Mouse (Mus musculus) hindbrain, embryonic 14.5 days (tissue): ENCODE results near the gene Hsd11b2. TPM values are rescaled to one million over a fixed set of nuclear protein-coding genes. Genes with fewer than 3 reads are reported as not detected.

ENCODE experiments used
- ATAC-seq: fragments of 200-750 bp; cut with Nextera tagmentation; 2 replicates; pipeline ENCODE4 v1.8.0; 2017; ENCODE audit warnings: moderate number of reproducible peaks, mild to moderate bottlenecking, moderate TSS enrichment, moderate library complexity; ENCODE audit not compliant: low FRiP score
- DNase-seq: peaks from one replicate; pipeline ENCODE4 v3.0.0-alpha.2; 2015; ENCODE audit warnings: low spot score
- H3K27ac ChIP-seq: fragments of 300-500 bp; sonication (generic); 2 replicates; pipeline ENCODE4 v1.5.1; 2014; ENCODE audit warnings: mild to moderate bottlenecking, moderate library complexity
- H3K27me3 ChIP-seq: fragments of 300-500 bp; sonication (generic); 2 replicates; pipeline ENCODE4 v1.6.1; 2014; ENCODE audit warnings: mild to moderate bottlenecking, low read length, mixed read lengths; ENCODE audit not compliant: control insufficient read depth, insufficient read depth
- H3K36me3 ChIP-seq: fragments of 300-500 bp; sonication (generic); replicated peaks from 2 replicates; pipeline ENCODE4 v1.6.1; 2014; ENCODE audit not compliant: control insufficient read depth, insufficient read depth
- H3K4me1 ChIP-seq: fragments of 300-500 bp; sonication (generic); replicated peaks from 2 replicates; pipeline ENCODE4 v1.6.1; 2014; ENCODE audit warnings: antibody characterized with exemption, low read length, mixed read lengths; ENCODE audit not compliant: control insufficient read depth, insufficient read depth
- H3K4me2 ChIP-seq: fragments of 300-500 bp; sonication (generic); replicated peaks from 2 replicates; pipeline ENCODE4 v1.6.1; 2014; ENCODE audit warnings: mild to moderate bottlenecking, moderate library complexity
- H3K4me3 ChIP-seq: fragments of 300-500 bp; sonication (generic); replicated peaks from 2 replicates; pipeline ENCODE4 v1.5.1; 2014; ENCODE audit warnings: mild to moderate bottlenecking, low read length
- H3K9ac ChIP-seq: fragments of 300-500 bp; sonication (generic); 2 replicates; pipeline ENCODE4 v1.6.1; 2014
- H3K9me3 ChIP-seq: fragments of 300-500 bp; sonication (generic); 2 replicates; pipeline ENCODE4 v1.6.1; 2016; ENCODE audit warnings: low read length; ENCODE audit not compliant: control insufficient read depth
- whole genome bisulfite sequencing: fragments of 180-500 bp; shearing (Covaris S2); extraction: QIAGEN DNeasy Blood & Tissue Kit; methylation state at CpG from one replicate; pipeline ENCODE4 v1.1.7; 2014; 5-methylcytosine and 5-hydroxymethylcytosine counted together
- polyA plus RNA-seq: library from polyadenylated mRNA; unstranded; fragments of >200 nt; fragmentation: Nextera tagmentation; extraction: Ambion mirVana; gene quantifications from 2 replicates; pipeline ENCODE4 v1.2.1, GENCODE M21; 2014

Hsd11b2 gene
- polyA plus RNA-seq, 1 experiment from 2014 or later: 6.1 TPM

DNA sequence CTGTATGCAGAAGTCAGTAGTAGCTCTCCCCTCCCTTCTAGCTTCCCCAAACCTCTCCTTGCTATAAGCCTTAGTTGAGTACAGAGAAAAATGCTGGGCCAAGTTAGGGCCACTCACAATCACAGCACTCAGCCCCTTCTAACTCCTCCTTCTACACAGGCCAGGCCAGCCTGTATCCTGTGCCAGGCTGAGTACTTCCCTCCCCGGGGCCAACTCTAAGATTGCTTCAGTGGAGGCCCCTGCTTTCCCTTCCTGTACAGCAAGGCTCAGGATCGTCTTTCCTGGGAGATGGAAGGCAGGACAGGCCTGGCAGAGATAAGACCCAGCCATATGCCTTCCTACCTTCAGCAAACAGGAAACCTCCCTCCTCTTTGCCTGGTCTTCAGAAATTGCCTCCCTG, 14.9 kb downstream of the Hsd11b2 start:
- H3K27ac ChIP-seq: no peak overlapping the region
- no peak overlapping the region for H3K4me2 ChIP-seq
- no peak overlapping the region for H3K9ac ChIP-seq
- H3K36me3 ChIP-seq: peaks cover 62% of the 10 kb centered on the region
- 63% methylated on average over 2 of the region's 2 CpGs for WGBS
- no peak overlapping the region for H3K4me3 ChIP-seq
- ATAC-seq: peak; percentile 47; the same call in 1 of the 2 replicates
- no peaks in the 10 kb centered on the region for H3K27me3 ChIP-seq
- H3K4me1 ChIP-seq: no peaks in the 10 kb centered on the region
- DNase-seq: no peak
- no peaks in the 10 kb centered on the region for H3K9me3 ChIP-seq

DNA sequence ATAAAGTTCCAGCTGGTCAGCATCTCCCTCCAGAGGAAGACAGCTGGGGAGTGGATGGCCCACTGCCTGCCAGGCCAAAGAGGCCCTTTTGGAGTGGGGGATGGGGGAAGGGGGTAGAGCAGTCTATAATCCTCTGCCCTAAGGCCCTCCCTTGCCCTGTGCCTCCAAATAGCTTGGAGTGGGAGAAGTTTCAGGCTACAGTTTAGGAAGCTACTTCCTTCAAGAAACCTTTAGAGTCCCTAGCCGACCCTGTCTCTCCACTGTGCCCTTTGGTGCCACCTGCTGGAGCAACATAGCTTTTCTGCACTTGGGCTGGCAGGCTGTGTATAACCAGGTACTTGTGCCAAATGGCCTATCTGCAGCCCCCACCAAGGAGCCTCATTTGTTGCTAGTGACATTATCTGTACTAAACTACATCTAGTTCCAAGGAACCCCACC, 15.4 kb downstream of the Hsd11b2 start:
- peak; percentile 79 for DNase-seq
- H3K4me1 ChIP-seq: no peaks in the 10 kb centered on the region
- 0% methylated on average over 1 of the region's 1 CpGs for WGBS
- H3K36me3 ChIP-seq: peaks cover 62% of the 10 kb centered on the region
- H3K9ac ChIP-seq: no peak overlapping the region
- no peak overlapping the region for H3K4me2 ChIP-seq
- H3K27ac ChIP-seq: no peak overlapping the region
- H3K27me3 ChIP-seq: no peaks in the 10 kb centered on the region
- no peaks in the 10 kb centered on the region for H3K9me3 ChIP-seq
- no peak overlapping the region for H3K4me3 ChIP-seq
- ATAC-seq: peak; percentile 41; the same call in 1 of the 2 replicates

- H3K4me2 ChIP-seq: no peak overlapping the region
- H3K9me3 ChIP-seq: no peaks in the 10 kb centered on the region
- 96% methylated on average over 3 of the region's 3 CpGs for WGBS
- H3K4me1 ChIP-seq: no peaks in the 10 kb centered on the region
- no peak overlapping the region for H3K9ac ChIP-seq
- no peak overlapping the region for H3K27ac ChIP-seq
- peaks cover 51% of the 10 kb centered on the region for H3K36me3 ChIP-seq
- ATAC-seq (no peak), DNase-seq (no peak)
- no peak overlapping the region for H3K4me3 ChIP-seq
- no peaks in the 10 kb centered on the region for H3K27me3 ChIP-seq
Observed at GRCm38 (mm10) chr8:105536546-105536945, 18.0 kb downstream of the Hsd11b2 start.

GRCm38 (mm10) chr8:105537011-105537677, 18.6 kb downstream of the Hsd11b2 start:
- Histone ChIP-seq H3K27me3 (no peaks in the 10 kb centered on the region), H3K4me1 (no peaks in the 10 kb centered on the region), H3K36me3 (peaks cover 55% of the 10 kb centered on the region), H3K9ac (no peak overlapping the region), H3K27ac (no peak overlapping the region), H3K4me3 (no peak overlapping the region), H3K4me2 (no peak overlapping the region), H3K9me3 (no peaks in the 10 kb centered on the region)
- DNase-seq (no peak), ATAC-seq (no peak)
- WGBS: 87% methylated on average over 6 of the region's 6 CpGs

DNA sequence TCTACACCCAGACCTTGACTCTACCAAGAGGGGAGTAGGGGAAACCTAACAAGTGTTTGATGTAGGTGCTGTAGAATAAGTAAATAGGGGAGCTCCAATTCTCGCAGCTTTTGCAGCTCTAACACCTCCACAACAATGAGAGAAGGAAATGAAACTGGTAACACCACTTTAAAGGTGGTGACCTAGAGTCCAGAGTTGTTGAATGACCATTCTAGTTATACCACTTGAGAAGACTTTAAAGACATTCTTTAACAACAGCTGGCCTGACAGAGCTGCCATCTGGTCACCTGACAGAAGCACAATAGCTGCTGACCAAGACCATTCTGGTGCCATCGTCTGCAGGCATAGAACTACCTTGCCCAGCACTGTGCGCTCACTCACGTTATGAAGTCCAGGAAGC, 20.4 kb downstream of the Hsd11b2 start:
- Histone ChIP-seq H3K4me2 (no peak overlapping the region), H3K4me1 (no peaks in the 10 kb centered on the region), H3K36me3 (peaks cover 56% of the 10 kb centered on the region), H3K9me3 (no peaks in the 10 kb centered on the region), H3K27me3 (no peaks in the 10 kb centered on the region), H3K9ac (no peak overlapping the region), H3K4me3 (no peak overlapping the region), H3K27ac (no peak overlapping the region)
- DNase-seq (no peak), ATAC-seq (no peak)
- 88% methylated on average over 4 of the region's 4 CpGs for WGBS

DNA sequence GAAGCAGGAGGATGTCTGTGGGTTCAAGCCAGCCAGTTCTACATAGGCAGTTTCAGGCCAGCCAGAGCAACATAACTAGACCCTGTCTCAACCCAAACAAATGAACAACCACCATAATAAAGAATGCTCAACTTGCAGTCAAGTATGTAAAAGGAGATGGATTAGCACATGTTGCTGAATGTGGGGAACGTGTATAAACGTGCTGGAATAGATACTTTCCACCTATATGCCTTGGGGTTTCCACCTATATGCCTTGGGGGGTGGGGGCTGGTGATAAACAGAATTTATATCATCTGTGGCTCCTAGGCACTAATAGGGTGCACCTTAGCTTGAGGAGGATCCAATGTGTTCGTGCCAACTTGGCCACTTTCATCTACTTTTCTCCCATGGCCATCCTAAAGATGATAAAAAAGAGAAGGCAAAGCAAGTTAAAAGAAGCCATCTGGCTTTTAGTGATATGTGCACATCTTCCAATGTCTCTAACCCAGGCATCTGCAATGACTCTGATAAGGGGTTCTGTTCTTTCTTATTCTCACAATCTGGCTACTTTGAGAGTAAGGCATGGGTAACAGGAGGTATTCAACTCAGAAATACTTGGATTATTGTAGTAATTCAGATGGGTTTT, 23.6 kb downstream of the Hsd11b2 start:
- WGBS: 97% methylated on average over 3 of the region's 3 CpGs
- no peak for ATAC-seq
- Histone ChIP-seq H3K4me1 (no peaks in the 10 kb centered on the region), H3K9ac (no peak overlapping the region), H3K4me2 (no peak overlapping the region), H3K36me3 (peaks cover 29% of the 10 kb centered on the region), H3K27ac (no peak overlapping the region), H3K4me3 (no peak overlapping the region), H3K27me3 (no peaks in the 10 kb centered on the region), H3K9me3 (no peaks in the 10 kb centered on the region)
- DNase-seq: no peak

DNA sequence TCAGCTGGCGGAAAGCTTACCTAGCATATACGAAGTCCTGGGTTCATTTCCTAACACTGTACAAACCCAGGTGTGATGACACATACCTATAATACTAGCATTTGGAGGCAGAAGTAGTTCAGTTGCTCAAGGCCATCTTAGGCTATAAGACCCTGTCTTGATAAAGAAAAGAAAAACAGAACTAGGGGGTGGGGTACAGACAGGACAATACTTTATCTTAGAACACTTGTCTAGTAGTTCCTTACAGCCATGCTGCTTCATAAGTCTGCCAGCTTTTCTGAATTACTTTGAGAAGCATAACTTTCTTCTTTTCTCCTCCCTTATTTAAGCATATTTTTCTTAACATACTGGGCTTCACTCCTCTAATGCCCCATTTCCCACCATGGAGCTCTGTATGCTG, 24.3 kb downstream of the Hsd11b2 start:
- WGBS: 97% methylated on average over 2 of the region's 2 CpGs
- Histone ChIP-seq H3K4me1 (no peaks in the 10 kb centered on the region), H3K27me3 (no peaks in the 10 kb centered on the region), H3K27ac (no peak overlapping the region), H3K4me2 (no peak overlapping the region), H3K4me3 (no peak overlapping the region), H3K36me3 (peaks cover 22% of the 10 kb centered on the region), H3K9ac (no peak overlapping the region), H3K9me3 (no peaks in the 10 kb centered on the region)
- DNase-seq (no peak), ATAC-seq (no peak)

DNA sequence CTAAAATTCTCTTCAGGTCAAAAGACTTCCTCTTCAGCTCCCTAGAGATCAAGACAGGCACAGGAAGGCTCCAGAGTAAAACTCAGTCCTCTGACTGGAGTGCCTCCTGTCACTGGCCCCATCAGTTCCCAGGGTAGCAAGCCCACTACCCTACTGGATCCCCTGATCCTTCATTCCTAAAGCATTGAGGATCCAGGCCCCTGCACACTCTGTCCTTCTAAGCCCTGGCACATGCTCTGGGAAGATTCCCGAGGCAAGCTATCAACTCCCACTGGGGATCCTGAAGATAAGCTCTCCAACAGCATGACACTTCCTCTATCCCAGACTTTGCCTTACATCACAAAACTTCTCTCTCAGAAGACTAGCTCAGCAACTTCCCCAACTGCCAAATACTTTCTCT, 25.1 kb downstream of the Hsd11b2 start:
- DNase-seq: no peak
- Histone ChIP-seq H3K36me3 (peaks cover 13% of the 10 kb centered on the region), H3K27ac (0 out of 2 replicates have a peak overlapping the region, but pooled peaks have one; percentile 10), H3K4me1 (no peaks in the 10 kb centered on the region), H3K4me3 (no peak overlapping the region), H3K27me3 (no peaks in the 10 kb centered on the region), H3K9ac (no peak overlapping the region), H3K9me3 (no peaks in the 10 kb centered on the region), H3K4me2 (no peak overlapping the region)
- 54% methylated on average over 1 of the region's 1 CpGs for WGBS
- ATAC-seq: no peak

GRCm38 (mm10) chr8:105544544-105545205, 26.1 kb downstream of the Hsd11b2 start:
- no peak overlapping the region for H3K4me3 ChIP-seq
- no peak overlapping the region for H3K4me2 ChIP-seq
- ATAC-seq: no peak
- WGBS: 58% methylated on average over 7 of the region's 7 CpGs
- no peak overlapping the region for H3K9ac ChIP-seq
- peaks cover 7% of the 10 kb centered on the region; the same call in 1 of the 2 replicates for H3K36me3 ChIP-seq
- no peak for DNase-seq
- H3K4me1 ChIP-seq: no peaks in the 10 kb centered on the region
- no peaks in the 10 kb centered on the region for H3K9me3 ChIP-seq
- peak overlapping the region; percentile 4; the same call in 1 of the 2 replicates for H3K27ac ChIP-seq
- no peaks in the 10 kb centered on the region for H3K27me3 ChIP-seq
